Mouse (Mus musculus) c-Kit-positive CD71-negative TER-119-negative erythroid progenitor cells, embryonic 14.5 days (primary cell): Measurements from ENCODE around the gene Pias3.
A peak's percentile ranks its signal among the peaks of the same experiment; 100 is the strongest.
"Not testable (repeated sequence)": the region's sequence is repeated elsewhere in the genome, so short reads cannot be mapped to it uniquely, and the experiment has no call there.

Experiments used
- DNase-seq: peaks from one replicate; pipeline ENCODE4 v3.0.0-alpha.2; 2013; ENCODE audit warnings: low read depth

Pias3 gene

GRCm38 (mm10) chr3:96696198-96696765 is at the start of gene Pias3:
Gene Pias3 (plus strand): TSS chr3:96696384.
- DNase-seq, result peak; percentile 56

- DNase-seq, result no peak
Observed at GRCm38 (mm10) chr3:96647365-96647764, 48.8 kb upstream of the Pias3 start.

DNA sequence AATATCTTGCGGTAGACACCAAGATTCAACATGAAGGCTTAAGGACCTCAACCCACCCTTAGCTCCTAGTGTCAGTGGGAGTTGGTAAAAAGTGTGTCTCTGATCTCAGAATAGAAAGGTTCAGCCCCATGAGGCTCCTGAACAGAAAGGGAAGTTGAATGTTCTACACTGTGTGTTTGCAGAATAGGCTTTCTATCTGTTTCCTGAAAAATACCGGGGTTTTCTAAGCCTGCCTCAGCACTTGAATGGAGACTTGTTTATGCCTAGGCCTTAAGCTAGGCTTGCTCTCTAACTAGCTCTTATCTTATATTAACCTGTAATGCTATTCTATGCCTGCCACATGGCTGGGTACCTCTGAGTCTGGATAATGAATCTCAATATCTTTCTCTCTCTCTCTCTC is 35.3 kb upstream of the Pias3 start:
- DNase-seq, result no peak

DNA sequence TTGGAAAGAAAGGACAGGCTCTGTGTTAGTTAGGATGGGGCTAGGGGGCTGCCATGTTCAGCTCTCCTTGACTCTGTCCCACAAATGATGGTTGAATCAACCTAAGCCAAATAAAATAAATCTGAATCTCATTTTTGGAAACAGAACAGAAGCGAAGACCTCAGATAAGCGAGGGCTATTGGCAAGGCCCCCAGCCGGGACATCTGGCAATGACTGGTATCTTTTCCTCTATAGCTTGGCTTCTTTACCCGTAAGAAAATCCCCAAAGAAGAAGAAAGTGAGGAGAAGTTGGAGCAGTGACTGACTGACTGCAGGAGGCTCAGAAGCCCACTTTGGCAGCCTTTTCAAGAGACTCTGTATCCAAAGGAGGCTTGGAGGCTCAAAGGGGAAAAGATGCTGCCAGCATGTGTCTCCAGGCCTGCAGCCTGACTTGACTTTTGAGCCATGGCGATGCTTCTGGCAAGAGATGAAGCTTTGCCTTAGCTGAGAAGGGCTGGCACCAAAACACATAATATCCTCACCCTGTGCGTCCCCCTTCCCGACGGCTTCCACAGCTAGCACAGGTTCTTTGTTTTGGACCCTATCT is 33.4 kb upstream of the Pias3 start:
- DNase-seq, result no peak

GRCm38 (mm10) chr3:96663432-96664239 is 32.5 kb upstream of the Pias3 start:
- DNase-seq, result peak; percentile 74

- DNase-seq, result not testable (repeated sequence)
Observed at GRCm38 (mm10) chr3:96665732-96666363, 30.3 kb upstream of the Pias3 start.

DNA sequence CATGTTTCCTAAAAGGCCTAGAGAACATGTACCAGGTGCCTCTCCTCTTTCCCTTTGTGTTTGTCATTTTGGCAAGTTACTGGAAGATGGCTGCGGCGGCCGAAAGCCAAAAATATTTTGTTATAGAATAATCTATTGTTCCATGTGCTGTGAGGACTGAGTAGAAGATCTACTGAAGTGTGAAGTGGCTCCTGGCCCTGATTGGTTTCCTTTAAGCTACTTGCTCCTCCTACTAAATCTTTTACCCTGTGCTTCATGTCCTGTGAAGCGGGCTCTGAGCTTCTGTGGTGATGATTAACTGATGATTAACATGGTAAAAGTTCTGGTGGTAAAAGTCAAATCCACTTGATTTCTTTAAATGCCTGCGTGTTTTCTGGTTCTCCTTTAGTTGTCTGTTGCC is 29.3 kb upstream of the Pias3 start:
- no peak for DNase-seq

DNA sequence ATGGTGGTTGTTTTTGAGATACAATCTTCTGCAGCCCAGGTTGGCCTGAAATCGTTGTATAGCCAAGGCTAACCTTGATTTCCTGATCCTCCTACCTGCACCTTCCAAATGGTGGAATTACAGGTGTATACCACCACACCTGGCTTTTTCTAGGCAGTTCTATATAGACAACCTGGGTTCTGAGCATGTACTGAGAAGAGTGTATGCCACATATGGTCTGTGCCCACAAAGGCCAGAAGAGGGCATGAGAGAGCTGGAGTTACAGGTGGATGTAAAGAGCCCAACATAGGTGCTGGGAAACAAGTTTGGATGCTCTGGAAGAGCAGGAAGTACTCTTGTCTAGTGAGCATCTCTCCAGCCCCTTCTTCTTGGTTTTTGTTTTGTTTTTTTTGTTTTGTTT is 28.9 kb upstream of the Pias3 start:
- no peak for DNase-seq

- DNase-seq, result no peak
Observed at GRCm38 (mm10) chr3:96668424-96669067, 27.6 kb upstream of the Pias3 start.

DNA sequence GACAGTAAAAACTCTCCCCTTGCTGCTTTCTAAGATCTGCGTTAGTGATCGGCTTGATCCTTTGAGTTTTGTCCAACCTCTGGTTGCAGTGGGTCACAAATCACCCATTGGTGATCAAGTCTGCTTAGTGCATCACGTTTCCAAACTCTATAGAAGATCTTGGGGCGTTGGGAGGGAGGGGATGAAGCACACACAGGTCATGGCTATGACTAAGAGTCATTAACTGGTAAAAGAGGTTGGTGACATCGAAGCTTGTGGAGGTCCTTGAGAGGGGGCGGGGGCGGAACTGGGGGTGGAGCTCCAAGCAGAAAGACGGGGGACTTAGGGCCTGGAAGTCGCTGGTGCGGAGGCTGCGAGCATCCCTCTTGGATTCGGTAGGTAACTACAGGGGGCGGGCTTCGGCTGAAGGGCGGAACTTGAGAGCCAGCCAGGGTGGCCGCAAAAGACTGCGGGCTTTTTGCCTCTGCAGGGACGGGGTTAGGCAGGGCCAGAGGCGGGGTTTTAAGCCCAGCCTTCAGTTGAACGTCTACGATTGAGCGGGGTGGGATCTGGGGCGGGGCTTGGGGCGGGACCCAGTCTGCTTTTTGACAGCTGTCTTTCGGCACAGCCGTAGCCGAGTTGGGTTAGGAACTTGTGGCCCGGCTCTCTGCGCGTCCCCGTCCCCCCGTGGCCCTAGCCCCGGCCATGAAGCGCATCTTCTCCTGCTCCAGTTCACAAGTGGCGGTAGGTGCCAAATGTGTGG is 26.3 kb upstream of the Pias3 start, which contains the start of gene Ankrd35:
Ankrd35 (plus strand) TSS at position 405 of the 742 bp plus-strand sequence.
- peak; percentile 76 for DNase-seq

GRCm38 (mm10) chr3:96671519-96671918 is 24.7 kb upstream of the Pias3 start:
- DNase-seq, result no peak

- DNase-seq, result no peak
Observed at GRCm38 (mm10) chr3:96673514-96673913, 22.7 kb upstream of the Pias3 start.

GRCm38 (mm10) chr3:96674442-96674841 is 21.7 kb upstream of the Pias3 start:
- no peak for DNase-seq

GRCm38 (mm10) chr3:96675171-96675570 is 21.0 kb upstream of the Pias3 start:
- no peak for DNase-seq

GRCm38 (mm10) chr3:96675690-96676089 is 20.5 kb upstream of the Pias3 start:
- DNase-seq, result no peak

DNA sequence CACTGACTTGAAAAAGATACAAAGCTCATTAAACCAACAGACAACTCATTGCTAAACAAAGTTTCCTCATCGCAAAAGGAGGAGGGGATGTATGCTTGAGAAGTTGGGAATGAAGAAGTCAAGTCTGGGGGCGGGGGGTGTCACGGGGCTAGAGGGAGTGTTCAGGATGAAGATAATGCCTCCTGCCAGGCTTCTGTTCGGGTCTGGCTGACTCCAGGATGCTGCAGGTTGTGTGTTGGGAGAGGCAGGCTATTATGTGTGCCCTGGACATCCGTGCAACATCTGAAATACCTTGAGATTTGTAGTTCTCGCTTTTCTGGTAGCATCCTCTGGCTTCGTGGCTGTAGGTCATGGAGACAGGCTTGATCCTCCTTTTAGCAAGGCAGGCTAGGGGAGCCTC is 17.7 kb upstream of the Pias3 start:
- no peak for DNase-seq

DNA sequence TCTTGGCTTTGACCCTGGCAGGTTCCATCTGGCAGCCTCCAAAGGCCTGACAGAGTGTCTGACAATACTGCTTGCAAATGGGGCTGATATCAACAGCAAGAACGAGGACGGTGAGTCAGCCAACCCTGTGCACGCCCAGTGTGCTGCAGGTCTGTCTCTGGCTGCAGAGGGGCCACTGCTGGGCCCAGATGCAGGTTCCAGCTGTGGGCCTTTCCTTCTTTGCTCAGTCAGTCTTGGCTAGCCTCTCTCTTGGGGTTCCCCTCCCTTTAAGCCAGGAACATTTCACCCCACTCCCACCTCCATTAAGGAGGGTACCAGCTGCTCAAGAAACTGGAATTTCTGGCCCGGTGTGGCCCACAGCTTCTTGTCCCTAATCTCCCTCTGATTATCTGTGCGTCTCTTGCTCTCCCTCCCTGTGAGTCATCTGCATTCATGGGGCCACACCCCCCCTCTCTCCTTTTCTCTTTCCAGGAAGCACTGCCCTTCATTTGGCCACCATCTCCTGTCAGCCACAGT is 17.0 kb upstream of the Pias3 start:
- no peak for DNase-seq

DNA sequence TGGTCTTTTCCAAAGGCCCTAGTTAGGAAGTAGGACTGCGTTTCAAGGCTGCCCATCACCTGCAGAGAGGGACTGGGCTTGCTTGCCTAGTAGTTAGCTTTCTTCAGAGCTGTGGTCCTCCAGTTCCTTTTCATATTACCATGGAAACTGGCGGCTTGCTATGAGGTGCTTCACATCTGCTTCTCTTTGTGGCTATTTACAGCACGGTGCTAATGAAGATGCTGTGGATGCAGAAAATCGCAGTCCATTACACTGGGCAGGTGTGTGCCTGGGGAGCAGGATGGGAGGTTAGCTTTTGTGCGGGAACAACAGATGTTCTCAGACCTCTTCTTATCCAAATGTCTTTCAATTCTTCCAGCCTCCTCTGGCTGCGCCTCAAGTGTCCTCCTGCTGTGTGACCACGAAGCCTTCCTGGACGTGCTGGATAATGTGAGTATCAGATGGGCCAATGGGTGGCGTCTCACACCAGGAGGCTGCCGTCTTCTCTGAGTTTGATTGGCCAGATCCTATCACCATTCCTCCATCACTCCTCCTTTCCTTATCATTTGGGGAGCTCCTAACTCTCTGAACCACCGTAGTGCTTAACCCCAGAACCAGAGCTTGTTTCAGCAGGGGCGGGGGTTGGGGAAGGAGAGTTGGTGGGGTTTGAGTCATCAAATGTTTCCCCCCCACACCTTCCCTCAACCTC is 15.8 kb upstream of the Pias3 start:
- no peak for DNase-seq

DNA sequence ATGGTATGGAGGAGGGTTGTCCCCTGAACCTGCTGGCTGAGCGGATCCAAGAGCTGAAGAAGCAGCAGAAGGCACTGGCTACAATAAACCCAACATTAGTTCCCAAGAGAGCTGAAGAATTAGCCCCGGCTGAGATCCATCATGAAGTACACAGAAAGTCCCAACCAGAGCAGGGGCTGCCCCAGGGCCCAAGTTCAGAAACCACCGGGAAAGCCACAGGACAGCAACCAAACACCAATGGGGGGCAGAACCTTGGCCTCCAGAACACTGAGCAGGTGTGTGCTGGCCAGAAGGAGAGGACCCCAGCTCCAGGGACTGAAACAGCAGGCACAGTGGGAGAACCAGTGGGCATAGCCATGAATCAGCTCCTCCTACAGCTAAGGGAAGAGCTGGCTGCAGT is 12.7 kb upstream of the Pias3 start:
- DNase-seq, result no peak

DNA sequence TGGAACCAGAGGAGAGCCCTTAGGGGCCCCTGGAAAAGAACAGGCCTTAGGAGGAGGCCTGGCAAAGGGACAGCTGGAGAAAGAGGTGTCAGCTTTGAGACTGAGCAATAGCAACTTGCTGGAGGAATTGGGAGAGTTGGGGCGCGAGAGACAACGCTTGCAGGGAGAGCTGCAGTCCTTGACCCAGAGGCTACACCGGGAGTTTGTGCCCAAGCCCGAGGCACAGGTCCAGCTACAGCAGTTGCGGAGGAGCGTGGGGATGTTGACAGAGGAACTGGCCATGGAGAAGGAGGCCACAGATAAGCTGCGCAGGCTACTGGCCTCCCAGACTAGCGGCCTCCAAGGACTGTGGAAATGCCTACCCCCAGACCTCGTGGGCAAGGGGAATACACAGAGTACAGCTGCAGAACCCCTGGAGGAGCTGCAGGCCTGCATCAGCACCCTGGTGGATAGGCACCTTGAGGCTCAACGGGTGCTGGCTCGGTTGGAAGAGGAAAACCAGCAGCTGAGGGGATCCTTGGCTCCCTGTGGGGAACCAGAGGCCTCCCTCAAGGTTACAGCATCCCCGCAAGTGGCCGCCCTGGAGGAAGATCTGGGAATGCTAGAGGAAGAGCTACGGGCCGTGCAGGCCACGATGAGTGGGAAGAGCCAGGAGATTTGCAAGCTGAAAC is 11.9 kb upstream of the Pias3 start:
- no peak for DNase-seq
